9 mouse cellular contexts compared by ENCODE assay signal in genomic region chr9:121299223-121299755, GRCm38 (mm10). TPM values are rescaled to one million over a fixed set of nuclear protein-coding genes. Genes with fewer than 3 reads are reported as not detected.
A peak's percentile ranks its signal among the peaks of the same experiment; 100 is the strongest.
DNase-seq lines count a peak whose midpoint lies in the region; ATAC-seq and TF ChIP-seq lines count a peak whose summit lies in the region.
"Had no signal": no experiment of that assay in that cellular context is flagged by ENCODE, and none has a peak within 500 bp of the region (broad histone marks: within the 10 kb centered on the region; RNA-seq: fewer than 3 reads in every experiment).

No protein-coding gene starts in this region.

- peak overlapping the region; percentile 88 for H3K4me2 ChIP-seq in forebrain, embryonic 16.5 days (ENCODE audit: low read length)
- H3K4me2 ChIP-seq in liver, embryonic 12.5 days: peak overlapping the region; percentile 99; the same call in 1 of the 2 replicates
- peak overlapping the region; percentile 29; the same call in 1 of the 2 replicates for H3K4me2 ChIP-seq in stomach, postnatal 0 days (replicated peaks; ENCODE audit: low read depth)

- no peaks in the 10 kb centered on the region for H3K27me3 ChIP-seq in forebrain, embryonic 16.5 days (replicated peaks; ENCODE audit: control insufficient read depth, insufficient read depth, low read length)
- H3K27me3 ChIP-seq in liver, embryonic 12.5 days (replicated peaks): peaks cover 31% of the 10 kb centered on the region
- no peaks in the 10 kb centered on the region for H3K27me3 ChIP-seq in stomach, postnatal 0 days (ENCODE audit: control insufficient read depth, insufficient read depth, low read length)

- peak overlapping the region; percentile 84 for H3K4me3 ChIP-seq in forebrain, embryonic 16.5 days (replicated peaks; ENCODE audit: low read length)
- H3K4me3 ChIP-seq in liver, embryonic 12.5 days: no peak overlapping the region
- no peak overlapping the region for H3K4me3 ChIP-seq in stomach, postnatal 0 days (ENCODE audit: low read depth, low read length)

- H3K4me1 ChIP-seq in forebrain, embryonic 16.5 days (replicated peaks; ENCODE audit: control insufficient read depth, insufficient read depth, low read length): peaks cover 51% of the 10 kb centered on the region
- H3K4me1 ChIP-seq in liver, embryonic 12.5 days: peaks cover 46% of the 10 kb centered on the region
- peaks cover 13% of the 10 kb centered on the region for H3K4me1 ChIP-seq in stomach, postnatal 0 days (replicated peaks; ENCODE audit: control insufficient read depth, insufficient read depth)

- H3K36me3 ChIP-seq in forebrain, embryonic 16.5 days (ENCODE audit: control insufficient read depth, insufficient read depth): no peaks in the 10 kb centered on the region
- no peaks in the 10 kb centered on the region for H3K36me3 ChIP-seq in liver, embryonic 12.5 days
- H3K36me3 ChIP-seq in stomach, postnatal 0 days (ENCODE audit: control insufficient read depth, insufficient read depth, low read length): peaks cover 2% of the 10 kb centered on the region; the same call in 1 of the 2 replicates

- peak overlapping the region; percentile 27; the same call in 1 of the 2 replicates for H3K9ac ChIP-seq in forebrain, embryonic 16.5 days (replicated peaks; ENCODE audit: low read depth, low read length)
- H3K9ac ChIP-seq in liver, embryonic 12.5 days: no peak overlapping the region
- no peak overlapping the region for H3K9ac ChIP-seq in stomach, postnatal 0 days (ENCODE audit: low read length)

- peak; percentile 48 for DNase-seq in thymus, postnatal 14 days
- DNase-seq in thymus, postnatal 4 days: no peak
- peak; percentile 35 for DNase-seq in stomach, postnatal 0 days (ENCODE audit: low spot score)
- no peak for DNase-seq in layer of hippocampus, adult 9-11 months
- DNase-seq in retina, embryonic 14.5 days (ENCODE audit: low spot score): no peak
- DNase-seq in gastrocnemius, postnatal 25 days: no peak
- DNase-seq: cerebellum, adult 11 months had no signal

- no peak overlapping the region for H3K27ac ChIP-seq in forebrain, embryonic 16.5 days (ENCODE audit: low read length)
- no peak overlapping the region for H3K27ac ChIP-seq in liver, embryonic 12.5 days
- H3K27ac ChIP-seq in stomach, postnatal 0 days (replicated peaks): no peak overlapping the region

- no peaks in the 10 kb centered on the region for H3K9me3 ChIP-seq in forebrain, embryonic 16.5 days (ENCODE audit: control insufficient read depth, low read length)
- H3K9me3 ChIP-seq in liver, embryonic 12.5 days (replicated peaks): no peaks in the 10 kb centered on the region
- no peaks in the 10 kb centered on the region for H3K9me3 ChIP-seq in stomach, postnatal 0 days (ENCODE audit: control insufficient read depth, low read length)

- 30% methylated on average over 9 of the region's 9 CpGs for WGBS in forebrain, embryonic 16.5 days
- WGBS in liver, embryonic 12.5 days (ENCODE audit: insufficient replicate concordance): 81% methylated on average over 9 of the region's 9 CpGs
- 67% methylated on average over 9 of the region's 9 CpGs for WGBS in stomach, postnatal 0 days

- TF ChIP-seq CTCF in stomach, postnatal 0 days (IDR thresholded peaks at IDR 0.05; ENCODE audit: low read depth): no peak

- TF ChIP-seq EP300 in stomach, postnatal 0 days (optimal IDR thresholded peaks at IDR 0.05): no peak

- no peak for ATAC-seq in forebrain, embryonic 16.5 days
- ATAC-seq in liver, embryonic 12.5 days: no peak
- peak; percentile 13; the same call in 1 of the 2 replicates for ATAC-seq in stomach, postnatal 0 days (ENCODE audit: low FRiP score, low TSS enrichment)

RNA-seq across cellular contexts. Expression of gene Trak1, which starts 2.0 kb away (rescaled TPM):
- 85.1 and 92.2 TPM in 2 replicates for polyA plus RNA-seq in forebrain, embryonic 16.5 days (2015; fragmentation: Nextera tagmentation; extraction: Ambion mirVana)
- polyA plus RNA-seq in liver, embryonic 12.5 days (2016; fragmentation: Nextera tagmentation; extraction: Ambion mirVana): 10.3 and 11.0 TPM in 2 replicates
- polyA plus RNA-seq in stomach, postnatal 0 days (2015; fragmentation: Nextera tagmentation; extraction: Ambion mirVana): 24.0 and 27.7 TPM in 2 replicates
- total RNA-seq in gastrocnemius, postnatal 25 days (2021): 100 to 1,000 TPM; 180 to 193 TPM

RNA-seq across cellular contexts. Expression of gene Ulk4, which starts 22.3 kb away (rescaled TPM):
- 115 and 169 TPM in 2 replicates for polyA plus RNA-seq in forebrain, embryonic 16.5 days (2015; fragmentation: Nextera tagmentation; extraction: Ambion mirVana)
- polyA plus RNA-seq in liver, embryonic 12.5 days (2016; fragmentation: Nextera tagmentation; extraction: Ambion mirVana): 50.8 and 52.6 TPM in 2 replicates
- 69.3 and 73.3 TPM in 2 replicates for polyA plus RNA-seq in stomach, postnatal 0 days (2015; fragmentation: Nextera tagmentation; extraction: Ambion mirVana)
- total RNA-seq in gastrocnemius, postnatal 25 days (2021): under 1 TPM; 0.18 to 0.29 TPM

Comparison
In these comparisons a context has a peak if more than half of its experiments do, and no peak if none do; other contexts are left out.
1. DNase-seq: peak in thymus, postnatal 14 days (single experiment) and stomach, postnatal 0 days (single experiment); none in thymus, postnatal 4 days (single experiment), layer of hippocampus, adult 9-11 months (single experiment), retina, embryonic 14.5 days (single experiment) and gastrocnemius, postnatal 25 days (single experiment).
2. H3K4me2 ChIP-seq: peak in every context shown above with its lines; median percentile 99 in liver, embryonic 12.5 days; 88 in forebrain, embryonic 16.5 days; 29 in stomach, postnatal 0 days.